Mouse (Mus musculus) liver, adult 2 months (tissue): ENCODE measurements at regions not wholly inside any gene's neighbourhood (a gene's known extent, or its start where the extent isn't known, plus 50 kb on each side); places are given as distances from the start of the nearest gene placed in this dataset.
A peak's percentile ranks its signal among the peaks of the same experiment; 100 is the strongest.

Experiments used
- DNase-seq: peaks from one replicate; pipeline ENCODE4 v3.0.0-alpha.2; 2011; ENCODE audit warnings: low read depth, low spot score; ENCODE audit errors: extremely low read depth
- H3K27ac ChIP-seq: fragments of 200-500 bp; replicated peaks from 2 replicates; pipeline ENCODE4 v1.5.1; 2012; ENCODE audit warnings: low read depth, mild to moderate bottlenecking, control low read depth, inconsistent platforms, low read length; ENCODE audit not compliant: insufficient read depth
- H3K27me3 ChIP-seq: fragments of 200-500 bp; 2 replicates; pipeline ENCODE4 v1.6.1; 2012; ENCODE audit warnings: mild to moderate bottlenecking, moderate library complexity, low read length, inconsistent platforms; ENCODE audit not compliant: control insufficient read depth, insufficient read depth
- H3K36me3 ChIP-seq: fragments of 200-500 bp; 2 replicates; pipeline ENCODE4 v1.6.1; 2012; ENCODE audit warnings: low read length, inconsistent platforms; ENCODE audit not compliant: control insufficient read depth, insufficient read depth
- H3K4me1 ChIP-seq: fragments of 200-500 bp; 2 replicates; pipeline ENCODE4 v1.6.1; 2011; ENCODE audit warnings: low read length; ENCODE audit not compliant: control insufficient read depth, insufficient read depth
- H3K4me3 ChIP-seq: fragments of 200-500 bp; 2 replicates; pipeline ENCODE4 v1.5.1; 2011; ENCODE audit warnings: low read depth, mild to moderate bottlenecking, control low read depth, low read length, moderate library complexity; ENCODE audit not compliant: insufficient read depth
- H3K79me2 ChIP-seq: fragments of 200-500 bp; 2 replicates; pipeline ENCODE4 v1.6.1; 2012; ENCODE audit warnings: inconsistent platforms, mild to moderate bottlenecking, low read length, moderate library complexity; ENCODE audit not compliant: control insufficient read depth, insufficient read depth
- H3K9ac ChIP-seq: fragments of 200-500 bp; 2 replicates; pipeline ENCODE4 v1.6.1; 2012; ENCODE audit warnings: low read depth, mild to moderate bottlenecking, control low read depth, inconsistent platforms, low read length
- CTCF ChIP-seq: fragments of 200-500 bp; IDR thresholded peaks from 2 replicates; pipeline ENCODE4 v1.5.1; 2011; ENCODE audit warnings: low read depth, low read length, control low read depth
- POLR2A ChIP-seq: fragments of 200-500 bp; IDR thresholded peaks from 2 replicates; pipeline ENCODE4 v1.6.1; 2011; ENCODE audit warnings: low read length, control low read depth; ENCODE audit not compliant: insufficient read depth; ENCODE audit errors: extremely low read depth
- WGBS: fragments of 180-500 bp; shearing (Covaris S2); methylation state at CpG from one replicate; pipeline ENCODE4 v1.1.7; 2018; 5-methylcytosine and 5-hydroxymethylcytosine counted together

GRCm38 (mm10) chr13:44145441-44145840, 360.9 kb downstream of the Cd83 start:
- 93% methylated on average over 4 of the region's 4 CpGs for WGBS
- no peak for DNase-seq
- H3K79me2 ChIP-seq, result no peaks in the 10 kb centered on the region
- no peaks in the 10 kb centered on the region for H3K27me3 ChIP-seq
- no peaks in the 10 kb centered on the region for H3K4me1 ChIP-seq
- no peak overlapping the region for H3K27ac ChIP-seq
- no peaks in the 10 kb centered on the region for H3K36me3 ChIP-seq
- H3K4me3 ChIP-seq, result no peak overlapping the region
- H3K9ac ChIP-seq, result no peak overlapping the region
- no peak for TF ChIP-seq CTCF
- no peak for TF ChIP-seq POLR2A

- TF ChIP-seq POLR2A (no peak), CTCF (peak; percentile 34; the same call in 1 of the 2 replicates)
- WGBS, result 84% methylated on average over 5 of the region's 5 CpGs
These were observed 363.3 kb downstream of the Cd83 start for GRCm38 (mm10) chr13:44147841-44148240.

GRCm38 (mm10) chr13:44149499-44149898, 364.9 kb downstream of the Cd83 start:
- H3K4me1 ChIP-seq, result no peaks in the 10 kb centered on the region
- H3K4me3 ChIP-seq, result no peak overlapping the region
- H3K27me3 ChIP-seq, result no peaks in the 10 kb centered on the region
- H3K27ac ChIP-seq, result no peak overlapping the region
- no peak overlapping the region for H3K9ac ChIP-seq
- H3K36me3 ChIP-seq, result no peaks in the 10 kb centered on the region
- 79% methylated on average over 3 of the region's 3 CpGs for WGBS
- TF ChIP-seq CTCF (no peak), POLR2A (no peak)
- DNase-seq, result no peak
- H3K79me2 ChIP-seq, result no peaks in the 10 kb centered on the region

More at GRCm38 (mm10) chr13:44147841-44148240, 363.3 kb downstream of the Cd83 start:
- Histone ChIP-seq H3K79me2 (no peaks in the 10 kb centered on the region), H3K27me3 (no peaks in the 10 kb centered on the region), H3K36me3 (no peaks in the 10 kb centered on the region), H3K9ac (no peak overlapping the region), H3K4me3 (no peak overlapping the region), H3K4me1 (no peaks in the 10 kb centered on the region), H3K27ac (no peak overlapping the region)
- peak; percentile 3 for DNase-seq

- 82% methylated on average over 6 of the region's 6 CpGs for WGBS
- Histone ChIP-seq H3K27me3 (no peaks in the 10 kb centered on the region), H3K9ac (no peak overlapping the region), H3K4me3 (no peak overlapping the region), H3K36me3 (no peaks in the 10 kb centered on the region), H3K27ac (no peak overlapping the region), H3K79me2 (no peaks in the 10 kb centered on the region), H3K4me1 (no peaks in the 10 kb centered on the region)
- TF ChIP-seq CTCF, result no peak
- no peak for TF ChIP-seq POLR2A
- DNase-seq, result no peak
These were observed 367.0 kb downstream of the Cd83 start for GRCm38 (mm10) chr13:44151526-44151925.

- Histone ChIP-seq H3K79me2 (no peaks in the 10 kb centered on the region), H3K36me3 (no peaks in the 10 kb centered on the region), H3K27ac (no peak overlapping the region), H3K27me3 (no peaks in the 10 kb centered on the region), H3K4me1 (no peaks in the 10 kb centered on the region), H3K4me3 (no peak overlapping the region), H3K9ac (no peak overlapping the region)
- WGBS, result 83% methylated on average over 10 of the region's 10 CpGs
- TF ChIP-seq POLR2A (no peak), CTCF (no peak)
- no peak for DNase-seq
These were observed 368.4 kb downstream of the Cd83 start for GRCm38 (mm10) chr13:44152806-44153613.

- no peaks in the 10 kb centered on the region for H3K4me1 ChIP-seq
- no peak for TF ChIP-seq POLR2A
- TF ChIP-seq CTCF, result no peak
- WGBS, result 93% methylated on average over 5 of the region's 5 CpGs
- no peak for DNase-seq
- H3K27ac ChIP-seq, result no peak overlapping the region
- H3K4me3 ChIP-seq, result no peak overlapping the region
- no peak overlapping the region for H3K9ac ChIP-seq
- H3K27me3 ChIP-seq, result no peaks in the 10 kb centered on the region
- no peaks in the 10 kb centered on the region for H3K36me3 ChIP-seq
- H3K79me2 ChIP-seq, result no peaks in the 10 kb centered on the region
These were observed 369.2 kb downstream of the Cd83 start for GRCm38 (mm10) chr13:44153784-44154183.
